Mouse (Mus musculus) myocyte (in vitro differentiated cells): ENCODE data around the gene Olfr464. TPM values are rescaled to one million over a fixed set of nuclear protein-coding genes. Genes with fewer than 3 reads are reported as not detected.

Experiments
- H3K27me3 ChIP-seq: one replicate; pipeline ENCODE4 v1.6.1; 2011; ENCODE audit not compliant: control insufficient read depth, insufficient read depth, insufficient read length
- H3K36me3 ChIP-seq: one replicate; pipeline ENCODE4 v1.6.1; 2011; ENCODE audit not compliant: control insufficient read depth, insufficient read depth
- H3K4me2 ChIP-seq: one replicate; pipeline ENCODE4 v1.6.1; 2011; ENCODE audit warnings: low read depth, control low read depth
- H3K4me3 ChIP-seq: one replicate; pipeline ENCODE4 v1.5.1; 2011; ENCODE audit warnings: mild to moderate bottlenecking, control low read depth, moderate library complexity
- H3K79me2 ChIP-seq: one replicate; pipeline ENCODE4 v1.6.1; 2011; ENCODE audit not compliant: control insufficient read depth, insufficient read depth
- H3ac ChIP-seq: one replicate; pipeline ENCODE4 v1.6.1; 2011; ENCODE audit not compliant: control insufficient read depth, insufficient read length
- CEBPB ChIP-seq: IDR thresholded peaks from 2 replicates; pipeline ENCODE4 v1.6.1; 2011; ENCODE audit warnings: mild to moderate bottlenecking, moderate library complexity; ENCODE audit not compliant: poor library complexity, insufficient read depth, severe bottlenecking
- E2F4 ChIP-seq: IDR thresholded peaks from one replicate; pipeline ENCODE4 v1.6.1; 2011; ENCODE audit warnings: mild to moderate bottlenecking, control low read depth, moderate library complexity; ENCODE audit not compliant: insufficient read depth
- MAX ChIP-seq: IDR thresholded peaks from one replicate; pipeline ENCODE4 v1.6.1; 2011; ENCODE audit warnings: low read depth, mild to moderate bottlenecking, control low read depth
- MYOD1 ChIP-seq, 3 experiments: IDR thresholded peaks; one replicate each; pipeline ENCODE4 v1.6.1; 2011; ENCODE audit warnings: control low read depth in 2 of 3, low read depth in 2 of 3, mild to moderate bottlenecking in 2 of 3, moderate library complexity in 1 of 3; ENCODE audit not compliant: insufficient read length in 2 of 3, control insufficient read depth in 1 of 3
- MYOG ChIP-seq, 3 experiments: IDR thresholded peaks; one replicate each; pipeline ENCODE4 v1.6.1; 2011; ENCODE audit warnings: control low read depth in 2 of 3, low read depth in 2 of 3, mild to moderate bottlenecking in 2 of 3; ENCODE audit not compliant: insufficient read length in 2 of 3, control insufficient read depth in 1 of 3, insufficient read depth in 1 of 3
- POLR2A ChIP-seq: IDR thresholded peaks from one replicate; pipeline ENCODE4 v1.6.1; 2011; ENCODE audit warnings: low read depth, mild to moderate bottlenecking, control low read depth, moderate library complexity; ENCODE audit not compliant: insufficient read length
- POLR2AphosphoS2 ChIP-seq: IDR thresholded peaks from one replicate; pipeline ENCODE4 v1.6.1; 2011; ENCODE audit warnings: low read depth, control low read depth; ENCODE audit not compliant: insufficient read length
- REST ChIP-seq: IDR thresholded peaks from one replicate; pipeline ENCODE4 v1.6.1; 2011; ENCODE audit warnings: mild to moderate bottlenecking, control low read depth, moderate library complexity; ENCODE audit not compliant: insufficient read depth, insufficient read length
- SRF ChIP-seq: IDR thresholded peaks from one replicate; pipeline ENCODE4 v1.6.1; 2011; ENCODE audit warnings: low read depth; ENCODE audit not compliant: control insufficient read depth, insufficient read length
- TCF12 ChIP-seq: IDR thresholded peaks from one replicate; pipeline ENCODE4 v1.6.1; 2011; ENCODE audit warnings: mild to moderate bottlenecking, control low read depth; ENCODE audit not compliant: poor library complexity, insufficient read depth, severe bottlenecking
- TCF3 ChIP-seq: IDR thresholded peaks from one replicate; pipeline ENCODE4 v1.6.1; 2011; ENCODE audit warnings: low read depth, control low read depth; ENCODE audit not compliant: insufficient read length
- USF1 ChIP-seq: IDR thresholded peaks from one replicate; pipeline ENCODE4 v1.6.1; 2011; ENCODE audit warnings: low read depth, mild to moderate bottlenecking, control low read depth, moderate library complexity
- polyA plus RNA-seq: library from polyadenylated mRNA; unstranded; fragments of >200 nt; fragmentation: generic; extraction: Trizol; gene quantifications from one replicate; pipeline ENCODE4 v1.2.1, GENCODE M21; 2012; ENCODE audit warnings: missing spikeins

Olfr464 gene
- polyA plus RNA-seq, 1 experiment = not detected

- no peaks in the 10 kb centered on the region for H3K36me3 ChIP-seq
- no peak overlapping the region for H3ac ChIP-seq
- H3K79me2 ChIP-seq = no peaks in the 10 kb centered on the region
- H3K27me3 ChIP-seq = no peaks in the 10 kb centered on the region
- TF ChIP-seq USF1 = no peak
- TF ChIP-seq MYOG (IDR thresholded peaks at IDR 0.05; ENCODE audit: control insufficient read depth in 1 of 3, insufficient read depth in 1 of 3, insufficient read length in 2 of 3, low read depth in 2 of 3) = no peak
- TF ChIP-seq SRF = no peak
- no peak for TF ChIP-seq E2F4
- no peak for TF ChIP-seq CEBPB
- TF ChIP-seq REST = no peak
- no peak for TF ChIP-seq MYOD1 (IDR thresholded peaks at IDR 0.05; ENCODE audit: control insufficient read depth in 1 of 3, insufficient read length in 2 of 3, low read depth in 2 of 3)
- no peak for TF ChIP-seq TCF12
- no peak for TF ChIP-seq POLR2AphosphoS2
- TF ChIP-seq MAX = no peak
- no peak for TF ChIP-seq TCF3
- no peak for TF ChIP-seq POLR2A
- H3K4me2 ChIP-seq = no peak overlapping the region
- no peak overlapping the region for H3K4me3 ChIP-seq
These were observed 9.6 kb upstream of the Olfr464 start for GRCm38 (mm10) chr11:87930348-87930747.

GRCm38 (mm10) chr11:87920301-87920700, 466 bp downstream of the Olfr464 start:
- no peaks in the 10 kb centered on the region for H3K36me3 ChIP-seq
- no peak for TF ChIP-seq USF1
- TF ChIP-seq POLR2AphosphoS2 = no peak
- no peak for TF ChIP-seq POLR2A
- no peak for TF ChIP-seq CEBPB
- no peak overlapping the region for H3K4me2 ChIP-seq
- no peak overlapping the region for H3ac ChIP-seq
- H3K27me3 ChIP-seq = peaks cover 4% of the 10 kb centered on the region
- H3K4me3 ChIP-seq = no peak overlapping the region
- no peaks in the 10 kb centered on the region for H3K79me2 ChIP-seq

- no peak for TF ChIP-seq E2F4
- TF ChIP-seq POLR2A = no peak
- no peak for TF ChIP-seq USF1
- no peak for TF ChIP-seq MAX
- no peak for TF ChIP-seq TCF12
- TF ChIP-seq SRF = no peak
- TF ChIP-seq POLR2AphosphoS2 = no peak
- TF ChIP-seq MYOG (IDR thresholded peaks at IDR 0.05; ENCODE audit: control insufficient read depth in 1 of 3, insufficient read depth in 1 of 3, insufficient read length in 2 of 3, low read depth in 2 of 3) = no peak
- TF ChIP-seq TCF3 = no peak
- TF ChIP-seq REST = no peak
- no peak for TF ChIP-seq CEBPB
- no peak for TF ChIP-seq MYOD1 (IDR thresholded peaks at IDR 0.05; ENCODE audit: control insufficient read depth in 1 of 3, insufficient read length in 2 of 3, low read depth in 2 of 3)
- H3K27me3 ChIP-seq = peaks cover 9% of the 10 kb centered on the region
- no peak overlapping the region for H3K4me3 ChIP-seq
- H3K79me2 ChIP-seq = no peaks in the 10 kb centered on the region
- H3K4me2 ChIP-seq = no peak overlapping the region
- no peaks in the 10 kb centered on the region for H3K36me3 ChIP-seq
- H3ac ChIP-seq = no peak overlapping the region
These were observed 4.8 kb downstream of the Olfr464 start for GRCm38 (mm10) chr11:87916005-87916404.

GRCm38 (mm10) chr11:87904331-87904730, 16.4 kb downstream of the Olfr464 start:
- no peak overlapping the region for H3K4me3 ChIP-seq
- H3K27me3 ChIP-seq = peaks cover 7% of the 10 kb centered on the region
- H3K36me3 ChIP-seq = no peaks in the 10 kb centered on the region
- no peaks in the 10 kb centered on the region for H3K79me2 ChIP-seq
- H3K4me2 ChIP-seq = no peak overlapping the region
- TF ChIP-seq E2F4 (no peak), TCF3 (no peak), SRF (no peak), USF1 (no peak), REST (no peak)
- H3ac ChIP-seq = no peak overlapping the region

- H3K36me3 ChIP-seq = no peaks in the 10 kb centered on the region
- no peak within 1 kb of the TSS for H3ac ChIP-seq
- TF ChIP-seq E2F4 (no peak), CEBPB (no peak), TCF3 (no peak), REST (no peak), MYOD1 (IDR thresholded peaks at IDR 0.05; ENCODE audit: control insufficient read depth in 1 of 3, insufficient read length in 2 of 3, low read depth in 2 of 3) (no peak), SRF (no peak)
- no peaks in the 10 kb centered on the region for H3K79me2 ChIP-seq
- H3K27me3 ChIP-seq = peaks cover 31% of the 10 kb centered on the region
- no peak within 1 kb of the TSS for H3K4me3 ChIP-seq
- no peak within 1 kb of the TSS for H3K4me2 ChIP-seq
These were observed 23.5 kb downstream of the Olfr464 start, which contains the start of gene Olfr463 for GRCm38 (mm10) chr11:87897287-87897686. Gene Olfr463 (minus strand): TSS chr11:87897387.
